Mouse (Mus musculus): Measurements from ENCODE around the gene Bmper.

GRCm38 (mm10) chr9:23394652-23395317, 171.9 kb downstream of the Bmper start:
- TF ChIP-seq CTCF (IDR thresholded peaks at IDR 0.05; ENCODE audit: low read depth) (peak; percentile 32; the same call in 1 of the 2 replicates), EP300 (IDR thresholded peaks at IDR 0.05; ENCODE audit: low read depth) (no peak)

All from liver, postnatal 0 days (tissue).